Mouse (Mus musculus) E14TG2a.4 (cell line): ENCODE results near the gene Stk40.

Source experiments
- CTCF ChIP-seq: conservative IDR thresholded peaks from 2 replicates; pipeline ENCODE4 v1.5.1; 2014; ENCODE audit warnings: low read length
- NANOG ChIP-seq: IDR thresholded peaks from 2 replicates; pipeline ENCODE4 v1.6.1; 2014; ENCODE audit warnings: borderline replicate concordance, low read length, mixed read lengths

- TF ChIP-seq CTCF (no peak), NANOG (no peak)
These were observed 51.4 kb downstream of the Stk40 start for GRCm38 (mm10) chr4:126155183-126155582.
